Mouse (Mus musculus) large intestine, adult 2 months (tissue): ENCODE results near the gene Tbx20. TPM values are rescaled to one million over a fixed set of nuclear protein-coding genes. Genes with fewer than 3 reads are reported as not detected.

Source experiments
- DNase-seq: peaks from one replicate; pipeline ENCODE4 v3.0.0-alpha.2; 2012; ENCODE audit warnings: low read depth, low spot score
- WGBS: fragments of 180-500 bp; shearing (Covaris S2); methylation state at CpG from one replicate; pipeline ENCODE4 v1.1.7; 2018; 5-methylcytosine and 5-hydroxymethylcytosine counted together
- polyA plus RNA-seq: library from polyadenylated mRNA; depleted of rRNA; stranded (reverse); fragments of >200 nt; gene quantifications from 2 replicates; pipeline ENCODE4 v1.2.3, GENCODE M21; 2012; rRNA removed

Tbx20 gene
- polyA plus RNA-seq, 1 experiment: not detected

DNA sequence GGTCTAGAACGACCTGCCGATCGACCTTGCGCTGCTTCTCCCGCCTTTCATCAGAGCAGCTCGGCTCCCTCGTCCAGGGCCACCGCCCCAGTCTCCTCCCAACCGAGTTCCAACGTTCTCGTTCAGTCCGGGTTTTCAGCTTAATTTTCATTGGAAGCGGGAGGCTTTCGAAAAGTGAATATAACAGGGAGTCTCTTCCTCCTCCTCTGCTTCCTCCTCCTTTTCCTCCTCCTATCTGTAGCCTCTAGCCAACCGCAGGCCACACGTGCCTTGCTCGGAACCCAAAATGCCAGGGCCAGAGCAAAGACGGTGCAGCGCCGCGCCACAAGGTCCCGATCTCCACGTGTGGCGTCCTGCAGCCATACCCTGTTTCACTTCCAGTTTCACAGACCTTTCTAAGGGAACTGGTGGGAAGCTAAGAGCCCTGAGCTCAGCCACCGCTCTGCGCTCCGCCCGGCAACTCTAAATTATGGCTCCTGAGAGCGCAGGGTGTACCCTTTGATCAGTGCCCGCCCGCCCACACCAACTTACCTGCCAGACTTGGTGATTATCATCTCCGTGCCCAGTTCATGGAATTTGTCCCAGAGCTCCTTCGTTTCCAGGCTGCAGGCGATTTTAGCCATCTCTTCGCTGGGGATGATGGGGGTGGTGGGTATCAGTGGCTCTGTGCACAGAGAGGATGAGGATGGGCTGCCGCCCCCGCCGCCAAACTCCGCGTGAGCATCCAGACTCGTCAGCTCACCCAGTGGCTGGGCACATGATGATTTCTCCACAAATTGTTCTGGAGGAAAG is 3.8 kb downstream of the Tbx20 start:
- WGBS: 2% methylated on average over 41 of the region's 41 CpGs
- DNase-seq: no peak

DNA sequence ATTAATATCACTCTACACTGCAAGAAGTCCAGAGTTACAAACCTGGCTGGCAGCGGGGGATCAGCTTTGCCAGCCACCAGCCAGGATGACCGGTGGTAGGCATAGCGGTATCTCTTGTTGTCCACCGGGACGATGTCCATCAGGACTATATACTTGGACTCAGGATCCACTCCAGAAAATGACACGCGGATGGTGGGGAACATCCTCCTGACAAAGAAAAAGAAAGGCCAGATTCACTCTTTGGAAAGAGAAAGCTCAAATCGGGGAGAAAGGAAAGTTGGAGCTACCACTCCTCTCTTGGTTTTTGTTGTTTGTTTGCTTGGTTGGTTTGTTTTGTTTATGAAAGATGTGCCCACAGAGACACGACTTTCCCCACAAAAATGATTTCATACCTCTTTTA is 4.5 kb downstream of the Tbx20 start:
- no peak for DNase-seq
- WGBS: 21% methylated on average over 9 of the region's 9 CpGs

DNA sequence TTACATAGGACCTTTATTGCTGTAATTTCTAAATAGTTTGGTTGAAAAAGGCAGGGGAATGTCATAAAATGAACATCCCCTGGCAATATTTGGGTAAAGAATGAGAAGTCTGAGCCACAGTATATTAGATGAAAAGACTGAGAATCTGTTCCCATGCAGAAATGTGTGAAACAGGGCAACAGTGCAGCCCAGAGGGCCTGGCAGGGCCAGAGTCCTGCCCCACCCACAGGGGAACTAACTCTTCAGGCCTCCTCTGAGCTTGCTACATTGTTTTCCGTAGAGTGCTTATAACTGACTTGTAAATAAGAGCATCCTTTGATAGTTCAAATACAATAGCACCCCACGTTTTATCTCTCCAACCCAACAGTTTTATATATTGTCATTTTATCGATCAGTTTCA is 7.0 kb downstream of the Tbx20 start:
- WGBS: 46% methylated on average over 3 of the region's 3 CpGs
- DNase-seq: no peak

DNA sequence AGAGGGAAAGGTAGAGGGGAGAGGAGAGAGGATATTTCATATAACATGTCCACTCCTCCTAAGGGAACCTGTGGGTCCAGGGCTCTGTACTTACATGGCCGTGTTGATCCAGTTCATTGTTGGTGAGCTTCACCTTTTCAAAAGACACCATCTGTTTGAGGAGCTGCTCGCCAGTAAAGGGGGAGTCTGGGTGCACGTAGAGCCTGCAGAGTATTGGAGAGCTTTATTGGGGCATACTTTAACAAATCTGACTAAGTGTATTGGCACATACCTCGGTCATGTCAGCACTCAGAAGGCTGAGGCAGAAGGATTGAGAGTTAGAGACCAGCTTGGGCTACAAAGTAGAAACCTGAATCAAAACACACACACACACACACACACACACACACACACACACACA is 8.5 kb downstream of the Tbx20 start:
- DNase-seq: no peak
- WGBS: 56% methylated on average over 4 of the region's 4 CpGs

DNA sequence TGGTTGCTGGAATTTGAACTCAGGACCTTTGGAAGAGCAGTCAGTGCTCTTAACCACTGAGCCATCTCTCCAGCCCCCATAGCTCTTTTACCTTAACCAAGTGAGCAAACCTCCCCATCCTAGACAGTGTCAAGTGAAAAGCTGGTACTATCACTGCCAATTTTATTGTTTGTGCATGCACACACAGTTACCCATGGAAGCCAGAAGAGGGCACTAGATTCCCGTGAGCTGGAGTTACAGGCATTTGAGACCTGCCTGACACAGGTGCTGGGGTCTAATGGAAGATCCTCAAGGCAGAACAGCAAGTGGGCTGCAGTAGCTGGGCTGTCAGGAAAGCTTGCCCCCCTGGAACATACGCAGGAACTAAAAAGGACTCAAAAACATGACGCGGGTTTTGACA is 13.6 kb downstream of the Tbx20 start:
- no peak for DNase-seq
- WGBS: 48% methylated on average over 4 of the region's 4 CpGs

DNA sequence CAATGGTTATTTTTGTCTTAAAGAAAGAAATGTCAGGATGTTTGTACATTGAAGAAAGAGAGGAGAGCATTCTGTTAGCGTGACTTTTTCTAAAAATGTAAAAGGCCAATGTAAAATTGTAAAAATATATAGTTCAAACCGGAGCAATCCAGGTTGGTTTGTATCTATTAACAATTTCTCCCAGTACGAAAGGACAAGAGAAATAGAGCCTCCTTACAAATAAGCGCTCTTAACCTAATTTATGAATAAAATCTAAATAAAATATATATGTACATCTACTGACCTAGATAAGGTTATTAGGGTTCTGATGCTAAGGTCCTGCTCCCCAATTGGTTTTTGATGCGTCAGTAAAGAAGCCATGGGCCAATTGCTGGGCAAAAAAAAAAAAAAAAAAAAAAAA is 29.1 kb downstream of the Tbx20 start:
- WGBS: 81% methylated on average over 5 of the region's 5 CpGs
- no peak for DNase-seq

DNA sequence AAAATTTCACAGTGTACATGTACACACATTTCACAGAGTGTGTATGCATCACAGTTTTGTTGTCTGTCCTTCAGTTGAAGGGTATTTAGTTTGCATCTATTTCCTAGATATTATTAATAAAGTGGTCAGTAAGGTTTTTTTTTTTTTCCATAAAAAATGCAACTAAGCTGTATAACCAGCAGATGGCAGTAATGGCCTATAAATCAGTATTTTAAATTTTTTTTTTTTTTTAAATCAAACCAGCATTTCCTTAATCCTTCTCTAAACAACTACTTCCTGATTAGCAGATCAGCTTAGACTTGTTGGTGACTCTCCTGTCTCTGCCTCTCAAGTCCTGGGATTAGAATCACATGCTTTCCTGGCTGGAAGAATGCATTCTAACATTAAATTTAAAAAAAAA is 72.9 kb downstream of the Tbx20 start:
- no peak for DNase-seq

DNA sequence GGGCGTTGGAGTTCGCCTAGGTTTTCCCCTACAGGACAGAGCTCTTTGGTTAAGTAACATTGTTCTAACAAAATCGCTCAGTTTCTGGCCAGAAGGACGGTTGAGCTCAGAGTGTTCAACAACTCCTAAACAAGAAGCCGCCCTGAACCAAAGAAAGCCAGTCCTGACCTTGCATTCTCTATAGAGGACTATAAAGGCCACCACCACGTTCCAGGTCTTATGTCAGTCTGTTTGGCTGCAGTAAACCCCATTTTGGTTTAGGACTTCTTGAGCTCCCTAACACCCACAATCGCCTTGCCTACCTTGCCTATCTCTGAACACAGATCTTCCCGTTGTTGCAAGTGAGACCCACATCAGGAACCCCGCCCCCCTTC is 77.7 kb downstream of the Tbx20 start:
- WGBS: 16% methylated on average over 9 of the region's 9 CpGs
- no peak for DNase-seq

DNA sequence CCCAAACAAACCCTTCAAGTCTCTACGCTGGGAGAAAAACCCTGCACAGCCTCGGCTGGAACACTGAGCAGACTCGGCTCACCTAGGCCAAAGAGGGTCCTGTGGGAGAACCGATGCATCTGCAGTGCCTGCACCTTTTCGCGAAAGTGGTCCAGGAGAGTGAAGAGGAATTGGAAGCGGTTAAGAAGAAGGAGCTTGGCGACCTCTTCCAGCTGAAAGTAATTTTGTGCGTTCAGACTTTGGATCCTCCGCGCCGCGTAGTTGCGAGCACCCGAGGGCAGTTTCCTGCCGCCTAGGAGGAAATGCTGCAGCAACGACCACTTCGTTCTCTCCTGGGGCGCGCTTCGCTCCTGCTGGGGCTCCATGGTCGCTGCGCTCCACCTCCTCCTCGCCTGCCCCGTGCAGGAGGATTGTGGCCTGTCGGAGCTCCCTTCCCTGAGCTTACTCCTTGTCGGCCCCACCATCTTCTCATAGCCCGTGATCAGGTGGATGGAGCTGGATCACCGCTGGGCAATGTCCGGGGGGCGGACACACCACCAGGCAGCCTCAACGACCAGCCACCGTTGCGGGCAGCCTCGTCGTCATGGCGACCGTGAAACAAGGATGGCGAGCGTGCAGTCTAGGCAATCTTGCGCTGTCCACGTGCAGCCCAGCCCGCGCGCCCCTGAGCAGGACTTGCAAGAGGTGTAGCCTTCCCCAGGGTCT is 78.3 kb downstream of the Tbx20 start, which contains the start of gene Dpy19l2:
Gene Dpy19l2 (minus strand): TSS at position 594 of the 705 bp plus-strand sequence.
- WGBS: 3% methylated on average over 45 of the region's 45 CpGs
- DNase-seq: no peak

Other genes starting within 250 kb of the Tbx20 start
- 0.15 TPM in 1 of 2 replicates, not detected in the other for gene Cypt4, start 149.1 kb downstream of the Tbx20 start, polyA plus RNA-seq
- not detected in 2 replicates for gene Dpy19l2, start 78.0 kb downstream of the Tbx20 start, polyA plus RNA-seq